Mouse (Mus musculus): ENCODE data around the gene Gm19935.
A peak's percentile ranks its signal among the peaks of the same experiment; 100 is the strongest.

The Gm19935 gene

DNA sequence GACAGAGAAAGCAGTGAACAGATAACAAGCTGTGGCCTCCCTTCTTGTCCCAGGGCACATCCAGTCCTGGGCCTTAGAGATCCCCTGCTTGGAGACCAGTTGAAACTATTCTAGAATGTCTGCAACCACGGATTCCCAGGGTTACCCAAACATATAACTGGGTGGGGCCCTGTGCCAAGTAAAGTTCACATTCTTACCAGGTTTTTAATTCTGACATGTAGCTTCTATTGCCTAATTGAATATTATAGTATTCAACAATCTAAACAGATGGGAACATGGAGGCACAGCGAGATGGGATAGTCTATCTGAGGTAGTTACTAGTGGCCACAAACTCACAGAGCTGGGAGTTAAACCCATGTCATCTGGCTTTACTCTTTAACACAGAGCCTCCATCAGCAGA lies at the start of gene Gm19935:
Gene Gm19935 (minus strand): TSS at position 101 of the 400 bp plus-strand sequence.
- no peak for DNase-seq (ENCODE audit: low spot score in 2 of 2)

DNA sequence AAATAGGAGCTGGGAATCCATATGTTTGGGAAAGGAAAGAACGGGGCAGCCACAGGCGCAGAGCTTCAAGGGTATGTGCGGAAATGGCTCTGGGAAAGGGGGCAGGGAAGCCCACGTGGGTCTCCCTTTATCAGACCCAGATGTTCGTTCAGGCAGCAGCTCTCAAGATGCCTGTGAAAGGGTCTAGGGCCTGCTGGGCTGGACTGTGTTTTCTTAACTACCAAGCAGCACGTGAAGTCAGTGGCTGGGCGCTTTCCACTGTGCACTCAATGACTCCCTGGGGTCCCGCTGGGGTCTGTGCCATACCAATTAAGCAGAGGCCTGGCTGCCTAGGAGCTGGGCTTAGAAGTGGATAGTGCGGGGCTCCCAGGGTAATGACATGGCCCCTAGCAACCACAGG lies 44.8 kb upstream of the Gm19935 start:
- DNase-seq (ENCODE audit: low spot score in 2 of 2) = peak in 1 of 2 experiments; percentile 62

- DNase-seq (ENCODE audit: low spot score in 2 of 2) = peak; percentile 57 to 70
Observed at GRCm38 (mm10) chr8:90861266-90861944, 44.2 kb upstream of the Gm19935 start.

GRCm38 (mm10) chr8:90858071-90858470 lies 40.9 kb upstream of the Gm19935 start:
- no peak for DNase-seq (ENCODE audit: low spot score in 2 of 2)

GRCm38 (mm10) chr8:90856952-90857351 lies 39.8 kb upstream of the Gm19935 start:
- DNase-seq (ENCODE audit: low spot score in 2 of 2) = no peak

DNA sequence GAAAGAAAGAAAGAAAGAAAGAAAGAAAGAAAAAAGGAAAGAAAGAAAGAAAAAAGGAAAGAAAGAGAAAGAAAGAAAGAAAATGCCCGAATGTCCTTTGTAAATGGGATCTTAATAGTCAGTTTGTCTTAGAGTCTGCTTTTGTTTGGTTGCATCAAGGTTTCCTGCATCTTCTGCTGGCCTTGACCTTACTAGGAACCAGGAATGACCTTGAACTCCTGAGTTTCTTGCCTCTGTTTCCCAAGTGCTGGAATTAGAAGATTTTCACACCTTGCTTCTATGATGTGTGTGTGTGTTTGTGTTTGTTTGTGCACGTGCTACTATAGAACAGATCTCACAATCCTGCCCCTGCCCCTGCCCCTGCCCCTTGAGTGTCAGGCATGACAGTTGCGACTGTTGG lies 39.0 kb upstream of the Gm19935 start:
- DNase-seq (ENCODE audit: low spot score in 2 of 2) = no peak

DNA sequence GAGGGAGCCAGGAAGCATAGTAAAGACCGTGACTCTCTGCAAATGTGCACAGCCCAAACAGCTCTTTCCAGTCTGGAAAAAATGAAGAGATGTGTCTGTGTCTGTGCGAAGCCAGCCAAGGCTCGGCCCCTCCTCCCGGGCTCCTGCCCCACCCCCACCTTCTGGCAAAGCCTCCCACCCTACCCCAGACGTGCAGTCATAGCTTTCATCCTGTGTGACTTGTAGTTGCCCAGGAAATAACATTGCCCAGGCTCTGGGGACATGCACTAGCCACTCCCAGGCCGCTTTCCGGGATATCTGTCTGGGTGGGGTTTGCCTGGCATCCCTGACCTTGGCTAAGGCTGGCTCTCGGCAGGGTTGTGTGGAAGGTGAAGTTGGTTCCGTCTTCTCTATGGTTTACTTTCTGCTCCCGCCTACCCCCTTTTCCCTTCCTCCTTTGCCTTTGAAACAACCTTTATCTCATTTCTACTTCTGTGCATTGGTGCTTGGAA lies 37.5 kb upstream of the Gm19935 start:
- no peak for DNase-seq (ENCODE audit: low spot score in 2 of 2)

DNA sequence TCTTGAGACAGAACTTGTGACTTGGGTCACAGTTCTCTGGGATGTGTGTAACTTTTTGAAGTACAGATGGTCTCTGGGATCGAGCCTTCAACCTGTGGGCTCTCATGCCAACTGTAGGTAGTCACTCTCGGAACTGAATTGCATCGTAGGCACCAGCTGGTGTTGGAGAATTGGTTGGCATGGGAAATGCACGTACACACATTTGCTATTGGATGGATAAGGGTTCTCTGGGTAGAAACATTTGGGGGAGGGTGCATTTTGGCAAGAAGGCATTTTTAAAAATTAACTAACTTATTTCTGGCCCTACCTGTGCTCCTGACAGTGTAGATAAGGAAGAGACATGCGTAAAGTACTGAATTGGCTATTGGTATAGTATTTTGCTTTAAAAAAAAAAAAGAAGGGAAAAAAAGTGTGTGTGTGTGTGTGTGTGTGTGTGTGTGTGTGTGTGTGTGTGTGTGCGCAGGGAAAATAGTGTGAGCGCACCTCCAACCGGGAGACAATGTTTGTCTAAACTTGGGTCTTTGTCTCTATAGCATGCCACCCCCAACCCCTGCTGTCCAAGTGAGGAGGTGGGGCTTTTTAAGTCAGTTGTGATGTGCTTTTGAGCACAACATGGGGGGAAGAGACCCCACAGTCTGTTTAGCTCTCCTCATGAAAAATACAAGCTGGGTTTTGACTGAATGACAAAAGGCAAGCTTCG lies 36.9 kb upstream of the Gm19935 start:
- no peak for DNase-seq (ENCODE audit: low spot score in 2 of 2)

GRCm38 (mm10) chr8:90851544-90851943 lies 34.4 kb upstream of the Gm19935 start:
- DNase-seq (ENCODE audit: low spot score in 2 of 2) = no peak

DNA sequence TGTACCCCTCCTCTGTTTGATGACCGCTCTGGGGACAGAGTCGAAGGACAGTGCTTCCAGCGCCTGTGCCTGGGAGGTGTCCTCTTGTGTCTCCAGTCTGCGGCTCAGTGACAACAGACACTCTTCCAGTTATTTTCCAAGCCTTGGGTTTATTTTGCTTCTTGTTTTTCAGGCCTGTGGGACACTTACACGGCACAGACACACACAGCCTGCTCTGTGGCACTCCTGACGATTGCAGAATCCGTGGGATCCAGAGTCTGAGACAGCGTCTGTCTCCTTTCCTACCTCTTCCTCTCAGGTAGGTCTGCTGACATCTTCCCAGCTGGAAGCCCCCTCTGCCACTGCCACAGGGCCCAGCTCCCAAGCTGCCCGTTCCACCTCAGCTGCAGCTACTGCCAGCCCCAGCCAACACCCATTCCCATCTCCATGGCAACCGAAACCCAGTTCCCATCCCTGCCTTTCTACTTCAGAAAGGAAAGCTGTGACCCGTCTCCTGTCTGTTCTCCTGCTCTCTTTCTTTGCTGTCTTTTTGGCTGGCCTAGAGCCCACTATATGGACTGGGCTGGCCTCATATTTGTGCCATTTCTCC lies 32.4 kb upstream of the Gm19935 start:
- no peak for DNase-seq (ENCODE audit: low spot score in 2 of 2)

GRCm38 (mm10) chr8:90847980-90848379 lies 30.8 kb upstream of the Gm19935 start:
- no peak for DNase-seq (ENCODE audit: low spot score in 2 of 2)

DNA sequence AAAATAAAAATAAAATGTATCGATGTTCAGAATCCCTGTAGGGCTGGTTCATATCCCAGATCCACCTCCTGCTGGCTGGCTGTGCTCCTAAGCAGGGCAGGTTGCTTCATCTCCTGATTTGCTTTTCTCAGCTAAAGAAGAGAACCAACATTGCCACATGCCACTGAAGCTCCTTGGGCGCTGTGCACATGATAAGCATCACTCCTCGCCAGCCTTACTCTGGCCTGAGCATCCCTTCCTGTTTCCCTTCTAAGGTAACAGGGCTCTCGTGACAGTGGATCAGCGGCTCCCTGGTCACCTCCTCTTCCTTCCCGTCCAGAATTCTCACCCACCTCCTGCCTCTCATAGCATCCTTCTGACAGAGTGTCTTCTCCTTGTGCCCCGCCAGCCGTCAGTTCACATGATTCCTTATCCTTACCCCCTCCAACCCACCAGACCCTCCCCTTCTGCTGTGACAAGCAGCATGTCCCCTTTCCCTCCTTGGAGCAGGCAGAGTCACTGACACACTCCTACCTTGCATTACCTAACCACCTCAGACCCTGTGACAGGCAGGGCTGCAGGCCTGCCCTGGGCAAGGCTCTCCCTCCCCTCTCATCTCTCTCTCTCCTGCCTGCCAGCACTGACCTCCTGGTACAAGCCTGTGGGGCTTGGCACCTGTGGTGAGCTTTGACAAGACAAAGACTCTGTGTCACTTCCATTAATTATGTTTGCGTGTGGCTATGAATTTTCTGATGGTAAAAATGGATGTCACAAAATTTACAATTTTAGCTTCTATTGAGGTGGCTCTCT lies 27.2 kb upstream of the Gm19935 start:
- no peak for DNase-seq (ENCODE audit: low spot score in 2 of 2)

GRCm38 (mm10) chr8:90843127-90843526 lies 25.9 kb upstream of the Gm19935 start:
- DNase-seq (ENCODE audit: low spot score in 2 of 2) = no peak

DNA sequence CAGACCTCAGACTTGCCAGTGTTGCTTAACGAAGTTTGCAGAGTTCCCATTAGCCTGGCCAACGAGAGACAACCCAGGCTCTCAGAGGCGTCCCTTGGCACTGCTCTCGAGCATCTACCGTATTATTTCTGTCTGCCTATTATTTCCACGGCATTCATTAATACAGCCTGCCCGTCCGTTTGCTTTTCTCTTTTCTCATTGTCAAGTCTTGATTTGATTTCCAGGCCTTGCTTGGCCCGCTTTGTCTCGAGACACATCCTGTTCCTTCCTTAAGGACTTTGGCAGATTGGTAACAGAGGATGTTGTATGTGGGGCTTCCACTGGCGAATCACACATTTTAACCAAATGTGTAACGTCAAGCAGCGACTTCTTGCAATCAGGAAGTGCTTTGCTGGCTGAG lies 24.1 kb upstream of the Gm19935 start:
- DNase-seq (ENCODE audit: low spot score in 2 of 2) = no peak

GRCm38 (mm10) chr8:90839725-90840714 lies 22.8 kb upstream of the Gm19935 start:
- no peak for DNase-seq (ENCODE audit: low spot score in 2 of 2)

DNA sequence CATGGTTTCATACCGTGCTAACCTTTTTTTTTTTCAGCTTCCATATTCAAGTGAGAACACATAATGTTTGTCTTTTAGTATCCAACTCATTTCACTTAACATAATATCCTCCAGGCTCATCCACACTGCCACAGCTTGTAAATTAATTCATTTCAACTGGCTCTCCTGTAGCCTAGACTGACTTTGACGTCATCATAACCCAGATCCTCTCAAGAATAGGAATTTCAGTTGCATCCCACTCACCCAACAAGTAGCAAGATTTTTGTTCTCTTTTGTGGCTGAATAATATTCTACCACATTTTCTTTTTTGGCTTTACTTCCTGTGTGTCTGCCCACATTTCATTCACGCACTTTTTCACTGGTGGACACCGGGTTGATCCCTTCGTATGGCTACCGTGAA lies 20.2 kb upstream of the Gm19935 start:
- DNase-seq (ENCODE audit: low spot score in 2 of 2) = no peak

GRCm38 (mm10) chr8:90834321-90834672 lies 17.1 kb upstream of the Gm19935 start:
- no peak for DNase-seq (ENCODE audit: low spot score in 2 of 2)

DNA sequence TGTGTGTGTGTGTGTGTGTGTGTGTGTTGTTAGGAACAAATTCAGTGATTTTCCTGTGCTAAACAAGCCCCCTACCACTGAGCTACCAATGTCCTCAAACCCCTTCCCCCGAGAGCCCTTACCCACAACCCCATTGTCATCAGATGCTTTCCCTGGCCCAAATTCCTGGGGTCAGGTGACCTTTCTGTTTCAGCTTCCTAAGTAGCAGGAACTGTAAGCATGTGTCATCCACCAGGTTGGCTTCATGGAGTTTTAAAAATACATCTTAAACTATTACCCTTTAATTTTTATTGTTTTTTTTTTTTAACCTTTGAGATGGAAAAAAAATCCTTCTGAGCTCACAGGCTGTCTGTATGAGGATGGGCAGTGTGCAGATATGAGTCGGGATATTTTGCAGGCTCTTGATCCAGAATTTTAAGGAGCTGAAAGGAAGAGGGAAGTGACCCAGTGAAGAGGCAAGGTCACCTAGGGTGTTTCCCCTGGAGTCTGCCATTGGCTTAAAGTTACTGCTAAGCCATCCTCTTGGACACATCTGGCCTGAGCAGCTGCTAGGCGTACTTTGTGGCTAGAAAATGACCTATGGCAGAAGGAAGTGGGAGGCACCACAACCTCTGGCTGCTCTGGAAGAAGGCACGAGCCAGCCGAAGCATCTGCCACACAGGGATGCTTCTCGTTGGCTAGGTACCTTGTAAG lies 16.6 kb upstream of the Gm19935 start:
- DNase-seq (ENCODE audit: low spot score in 2 of 2) = no peak

DNA sequence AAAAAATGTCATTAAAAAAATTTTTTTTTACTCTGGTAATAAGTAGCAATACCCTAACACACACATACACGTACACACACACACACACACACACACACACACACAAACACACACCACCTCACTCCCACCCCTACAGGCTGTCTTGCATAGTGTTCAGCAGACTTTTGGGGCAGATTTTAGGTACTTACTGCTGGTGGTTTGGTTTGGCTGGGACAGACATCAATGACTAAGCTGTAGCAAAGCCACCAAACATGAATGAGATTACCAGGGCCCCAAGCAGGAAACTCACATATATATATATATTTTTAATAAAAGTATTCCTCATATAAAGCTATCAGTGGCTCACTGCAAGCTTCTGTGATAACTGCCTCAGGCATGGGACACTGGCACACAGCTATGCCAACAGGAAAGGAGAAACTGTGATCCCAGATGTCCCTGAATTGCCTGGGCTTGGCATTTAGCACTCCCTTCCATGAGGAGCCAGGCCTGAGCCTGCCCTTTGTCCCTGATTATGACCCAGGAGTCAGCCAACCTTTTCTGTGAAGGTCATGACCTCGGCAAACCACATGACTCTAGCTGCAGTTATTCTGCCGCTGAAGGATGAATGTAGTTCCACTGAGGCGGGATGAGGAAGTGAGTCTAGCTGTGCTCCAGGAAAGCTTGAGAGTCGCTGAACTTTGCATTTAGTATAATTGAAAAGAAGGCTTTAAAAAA lies 15.5 kb upstream of the Gm19935 start:
- DNase-seq (ENCODE audit: low spot score in 2 of 2) = no peak

DNA sequence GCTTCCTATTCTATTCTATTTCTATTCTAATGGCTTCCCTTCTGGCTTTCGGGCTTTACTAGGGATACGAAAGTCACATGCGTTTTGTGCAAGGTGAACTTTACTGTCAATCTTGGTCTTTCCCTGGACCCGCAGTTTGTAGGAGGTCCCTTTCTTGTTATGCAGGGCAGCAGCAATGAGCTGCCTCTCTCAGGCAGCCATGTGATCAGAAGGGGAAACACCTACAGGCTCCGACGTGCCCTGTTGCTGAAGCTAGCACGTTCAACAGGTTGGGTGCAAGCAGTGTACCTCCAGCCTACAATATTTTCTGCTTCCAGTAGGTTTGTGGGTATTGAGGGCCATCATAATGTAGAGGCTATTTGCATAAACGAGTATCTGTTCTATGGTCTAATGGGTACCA lies 13.8 kb upstream of the Gm19935 start:
- DNase-seq (ENCODE audit: low spot score in 2 of 2) = peak in 1 of 2 experiments; percentile 53

All from urinary bladder, postnatal 36 days (tissue).